Mouse (Mus musculus) mesoderm, embryonic 11.5 days (tissue): ENCODE measurements around the gene Mgll.
A peak's percentile ranks its signal among the peaks of the same experiment; 100 is the strongest.

Source experiments
- DNase-seq: peaks from one replicate; pipeline ENCODE4 v3.0.0-alpha.2; 2012; ENCODE audit warnings: low read depth, low spot score

The Mgll gene

GRCm38 (mm10) chr6:88844901-88845565 is 120.8 kb downstream of the Mgll start:
- DNase-seq: no peak

- DNase-seq: no peak
Observed at GRCm38 (mm10) chr6:88847571-88847970, 123.4 kb downstream of the Mgll start.

- DNase-seq: no peak
Observed at GRCm38 (mm10) chr6:88849270-88849669, 125.1 kb downstream of the Mgll start.

GRCm38 (mm10) chr6:88850034-88850433 is 125.8 kb downstream of the Mgll start:
- no peak for DNase-seq

GRCm38 (mm10) chr6:88854509-88854908 is 130.3 kb downstream of the Mgll start:
- no peak for DNase-seq

GRCm38 (mm10) chr6:88855636-88856035 is 131.4 kb downstream of the Mgll start:
- DNase-seq: peak; percentile 84

- no peak for DNase-seq
Observed at GRCm38 (mm10) chr6:88857249-88857648, 133.0 kb downstream of the Mgll start.

- DNase-seq: no peak
Observed at GRCm38 (mm10) chr6:88857830-88858229, 133.6 kb downstream of the Mgll start.

GRCm38 (mm10) chr6:88858341-88858740 is 134.1 kb downstream of the Mgll start:
- no peak for DNase-seq

GRCm38 (mm10) chr6:88860914-88861313 is 136.7 kb downstream of the Mgll start:
- DNase-seq: peak; percentile 63

GRCm38 (mm10) chr6:88865704-88866103 is 141.5 kb downstream of the Mgll start:
- no peak for DNase-seq

GRCm38 (mm10) chr6:88869459-88869858 is 145.2 kb downstream of the Mgll start:
- DNase-seq: no peak

- no peak for DNase-seq
Observed at GRCm38 (mm10) chr6:88870594-88870993, 146.4 kb downstream of the Mgll start.

GRCm38 (mm10) chr6:88871546-88871945 is 147.3 kb downstream of the Mgll start:
- no peak for DNase-seq

GRCm38 (mm10) chr6:88872811-88873210 is 148.6 kb downstream of the Mgll start:
- DNase-seq: no peak

GRCm38 (mm10) chr6:88873965-88874867 is 150.0 kb downstream of the Mgll start:
- DNase-seq: no peak

GRCm38 (mm10) chr6:88874868-88875508 is 150.8 kb downstream of the Mgll start, which contains the start of gene Podxl2:
Gene Podxl2 (minus strand): TSS chr6:88875044.
- peak; percentile 86 for DNase-seq
